Mouse (Mus musculus) liver, embryonic 11.5 days (tissue): ENCODE data around the gene Ndufb6. TPM values are rescaled to one million over a fixed set of nuclear protein-coding genes. Genes with fewer than 3 reads are reported as not detected.
A peak's percentile ranks its signal among the peaks of the same experiment; 100 is the strongest.

ENCODE experiments used
- ATAC-seq: fragments of 200-750 bp; cut with Nextera tagmentation; replicated peaks from 2 replicates; pipeline ENCODE4 v1.8.0; 2017; ENCODE audit warnings: moderate number of reproducible peaks, mild to moderate bottlenecking, moderate TSS enrichment, moderate library complexity; ENCODE audit not compliant: low FRiP score
- DNase-seq: peaks from one replicate; pipeline ENCODE4 v3.0.0-alpha.2; 2017; ENCODE audit warnings: low spot score
- H3K27ac ChIP-seq: fragments of 300-500 bp; sonication (generic); 2 replicates; pipeline ENCODE4 v1.5.1; 2014; ENCODE audit warnings: mild to moderate bottlenecking, low read depth, low read length, control low read depth
- H3K27me3 ChIP-seq: fragments of 300-500 bp; sonication (generic); replicated peaks from 2 replicates; pipeline ENCODE4 v1.6.1; 2014; ENCODE audit warnings: low read length, mixed read lengths; ENCODE audit not compliant: control insufficient read depth, insufficient read depth
- H3K36me3 ChIP-seq: fragments of 300-500 bp; sonication (generic); 2 replicates; pipeline ENCODE4 v1.6.1; 2014; ENCODE audit warnings: mild to moderate bottlenecking, low read length, moderate library complexity, mixed read lengths; ENCODE audit not compliant: control insufficient read depth, insufficient read depth
- H3K4me1 ChIP-seq: fragments of 300-500 bp; sonication (generic); replicated peaks from 2 replicates; pipeline ENCODE4 v1.6.1; 2014; ENCODE audit warnings: low read length, mixed read lengths; ENCODE audit not compliant: control insufficient read depth, insufficient read depth
- H3K4me2 ChIP-seq: fragments of 300-500 bp; sonication (generic); 2 replicates; pipeline ENCODE4 v1.6.1; 2014; ENCODE audit warnings: mild to moderate bottlenecking, control low read depth, moderate library complexity
- H3K4me3 ChIP-seq: fragments of 300-500 bp; sonication (generic); 2 replicates; pipeline ENCODE4 v1.5.1; 2014; ENCODE audit warnings: low read depth, low read length, control low read depth
- H3K9ac ChIP-seq: fragments of 300-500 bp; sonication (generic); 2 replicates; pipeline ENCODE4 v1.6.1; 2014; ENCODE audit warnings: low read depth, low read length, control low read depth
- H3K9me3 ChIP-seq: fragments of 300-500 bp; sonication (generic); 2 replicates; pipeline ENCODE4 v1.6.1; 2016; ENCODE audit warnings: low read length, inconsistent platforms, mixed read lengths; ENCODE audit not compliant: control insufficient read depth
- WGBS: fragments of 180-500 bp; shearing (Covaris S2); extraction: QIAGEN DNeasy Blood & Tissue Kit; methylation state at CpG from one replicate; pipeline ENCODE4 v1.1.7; 2014; 5-methylcytosine and 5-hydroxymethylcytosine counted together
- polyA plus RNA-seq: library from polyadenylated mRNA; unstranded; fragments of >200 nt; fragmentation: Nextera tagmentation; extraction: Ambion mirVana; gene quantifications from 2 replicates; pipeline ENCODE4 v1.2.1, GENCODE M21; 2014

The Ndufb6 gene
- polyA plus RNA-seq, 1 experiment from 2014 or later, result 305 TPM

DNA sequence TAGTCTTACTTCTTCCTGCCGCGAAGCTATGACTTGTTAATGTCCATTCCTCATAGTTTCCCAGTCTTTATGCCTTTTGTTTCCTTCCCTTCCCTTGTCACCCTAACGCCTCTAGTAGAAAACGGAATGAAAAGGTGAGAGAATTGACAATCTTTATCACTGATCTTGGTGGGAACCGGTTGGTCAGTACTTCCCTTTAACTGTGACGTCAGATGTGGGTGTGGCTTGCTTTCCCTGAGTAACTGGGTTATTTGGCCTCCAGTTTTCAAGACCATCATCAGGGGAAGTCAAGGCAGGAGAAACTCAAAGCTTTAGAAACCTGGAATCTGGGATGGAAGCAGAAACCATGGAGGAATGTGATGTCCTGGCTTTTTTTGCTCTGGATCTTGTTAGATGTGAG is 37.3 kb downstream of the Ndufb6 start:
- H3K27me3 ChIP-seq, result no peaks in the 10 kb centered on the region
- no peak for ATAC-seq
- no peaks in the 10 kb centered on the region for H3K36me3 ChIP-seq
- no peak for DNase-seq
- no peak overlapping the region for H3K4me2 ChIP-seq
- H3K9ac ChIP-seq, result no peak overlapping the region
- no peak overlapping the region for H3K27ac ChIP-seq
- H3K4me1 ChIP-seq, result peaks cover 7% of the 10 kb centered on the region
- 42% methylated on average over 6 of the region's 6 CpGs for WGBS
- no peak overlapping the region for H3K4me3 ChIP-seq
- no peaks in the 10 kb centered on the region for H3K9me3 ChIP-seq

- Histone ChIP-seq H3K4me2 (peak overlapping the region; percentile 93), H3K4me1 (peaks cover 7% of the 10 kb centered on the region), H3K27ac (no peak overlapping the region), H3K9me3 (no peaks in the 10 kb centered on the region), H3K36me3 (no peaks in the 10 kb centered on the region), H3K27me3 (no peaks in the 10 kb centered on the region), H3K4me3 (peak overlapping the region; percentile 63), H3K9ac (peak overlapping the region; percentile 46; the same call in 1 of the 2 replicates)
- DNase-seq (no peak), ATAC-seq (0 out of 2 replicates have a peak, but pooled peaks have one; percentile 45)
- 46% methylated on average over 5 of the region's 5 CpGs for WGBS
Measured at GRCm38 (mm10) chr4:40240272-40240744, 38.9 kb downstream of the Ndufb6 start.

GRCm38 (mm10) chr4:40239409-40240271 is 39.6 kb downstream of the Ndufb6 start, which contains the start of gene Ddx58:
TSS of gene Ddx58 (minus strand) at chr4:40239828.
- H3K27ac ChIP-seq, result no peak within 1 kb of the TSS
- H3K4me2 ChIP-seq, result peak within 1 kb of the TSS; percentile 93
- no peaks in the 10 kb centered on the region for H3K9me3 ChIP-seq
- H3K4me3 ChIP-seq, result peak within 1 kb of the TSS; percentile 63
- peaks cover 7% of the 10 kb centered on the region for H3K4me1 ChIP-seq
- DNase-seq (peak; percentile 50), ATAC-seq (0 out of 2 replicates have a peak, but pooled peaks have one; percentile 23)
- peak within 1 kb of the TSS; percentile 46 for H3K9ac ChIP-seq
- no peaks in the 10 kb centered on the region for H3K27me3 ChIP-seq
- WGBS, result 3% methylated on average over 35 of the region's 35 CpGs
- no peaks in the 10 kb centered on the region for H3K36me3 ChIP-seq

DNA sequence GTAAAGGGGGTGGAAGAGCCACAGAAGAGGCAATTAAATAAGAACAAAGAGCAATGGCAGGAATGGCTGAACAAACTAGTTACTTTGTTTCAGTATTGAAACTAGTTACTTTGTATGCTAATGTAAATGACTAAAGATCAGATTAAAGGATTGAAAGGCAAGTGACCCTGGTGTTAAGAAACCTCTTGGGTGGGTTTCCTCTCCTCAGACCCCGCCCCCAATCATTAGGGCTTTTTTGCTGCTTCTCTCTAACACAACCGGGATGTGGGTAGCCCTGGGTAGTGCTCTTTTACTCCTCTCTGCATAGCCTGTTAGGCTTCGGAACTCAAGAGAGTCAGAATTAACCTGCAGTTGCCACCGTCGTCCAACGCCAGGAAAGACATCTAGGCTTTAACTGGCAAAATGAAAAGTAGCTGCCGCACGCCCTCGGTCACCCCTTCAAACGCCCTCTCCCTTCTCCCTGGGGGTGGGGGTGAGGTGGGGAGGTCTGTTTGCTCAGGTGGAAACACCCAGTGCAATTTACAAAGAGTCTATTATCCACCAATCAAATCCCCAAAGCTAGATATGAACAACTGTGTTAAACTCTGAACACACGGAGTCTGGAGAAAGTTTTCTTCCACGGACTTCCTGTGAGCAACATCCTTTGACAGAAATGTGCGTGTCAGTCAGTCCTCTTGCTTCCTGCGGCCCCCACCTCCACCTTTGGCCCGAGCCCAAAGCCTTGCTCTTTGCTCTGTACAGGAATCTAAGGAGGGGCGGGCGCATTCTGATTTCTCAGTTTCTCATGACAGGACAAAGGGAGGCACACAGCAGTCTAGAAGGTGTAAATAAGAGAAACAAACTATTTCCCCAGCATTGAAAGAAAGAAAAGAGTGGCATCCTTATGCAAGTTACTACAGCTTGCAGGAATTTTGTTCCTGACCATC is 40.5 kb downstream of the Ndufb6 start:
- DNase-seq (peak; percentile 38), ATAC-seq (0 out of 2 replicates have a peak, but pooled peaks have one; percentile 34)
- peak overlapping the region; percentile 93 for H3K4me2 ChIP-seq
- peak overlapping the region; percentile 46; the same call in 1 of the 2 replicates for H3K9ac ChIP-seq
- 4% methylated on average over 17 of the region's 17 CpGs for WGBS
- H3K9me3 ChIP-seq, result no peaks in the 10 kb centered on the region
- H3K36me3 ChIP-seq, result no peaks in the 10 kb centered on the region
- H3K4me1 ChIP-seq, result peaks cover 7% of the 10 kb centered on the region
- no peaks in the 10 kb centered on the region for H3K27me3 ChIP-seq
- no peak overlapping the region for H3K27ac ChIP-seq
- peak overlapping the region; percentile 63 for H3K4me3 ChIP-seq

GRCm38 (mm10) chr4:40236829-40237228 is 42.4 kb downstream of the Ndufb6 start:
- no peak overlapping the region for H3K4me2 ChIP-seq

DNA sequence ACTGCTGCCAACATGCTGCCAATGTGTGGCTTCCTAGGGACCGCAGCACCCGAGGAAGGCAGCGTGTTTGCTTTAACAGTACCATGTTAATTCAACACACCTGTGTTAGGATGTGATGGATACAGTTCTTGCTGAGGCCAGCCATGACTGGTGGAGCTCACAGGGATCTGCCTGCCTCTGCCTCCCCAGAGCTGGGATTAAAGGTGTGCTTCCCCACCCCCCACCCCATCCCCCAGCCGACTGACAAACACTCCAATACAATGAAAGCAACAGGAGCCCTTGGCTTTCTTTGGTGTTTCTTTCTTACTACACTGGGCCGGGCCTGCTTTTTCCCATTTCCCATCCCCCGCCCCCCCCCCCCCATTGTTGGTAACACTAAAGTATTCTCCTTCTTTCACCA is 45.0 kb downstream of the Ndufb6 start:
- DNase-seq (no peak), ATAC-seq (no peak)
- H3K9ac ChIP-seq, result no peak overlapping the region
- no peaks in the 10 kb centered on the region for H3K27me3 ChIP-seq
- no peak overlapping the region for H3K27ac ChIP-seq
- no peaks in the 10 kb centered on the region for H3K9me3 ChIP-seq
- 84% methylated on average over 6 of the region's 6 CpGs for WGBS
- H3K4me1 ChIP-seq, result peaks cover 4% of the 10 kb centered on the region
- H3K4me2 ChIP-seq, result no peak overlapping the region
- H3K36me3 ChIP-seq, result no peaks in the 10 kb centered on the region
- no peak overlapping the region for H3K4me3 ChIP-seq

More at GRCm38 (mm10) chr4:40236829-40237228, 42.4 kb downstream of the Ndufb6 start:
- Histone ChIP-seq H3K4me1 (peaks cover 7% of the 10 kb centered on the region), H3K9me3 (no peaks in the 10 kb centered on the region), H3K27ac (no peak overlapping the region), H3K27me3 (no peaks in the 10 kb centered on the region), H3K4me3 (no peak overlapping the region), H3K36me3 (no peaks in the 10 kb centered on the region), H3K9ac (no peak overlapping the region)
- WGBS, result 80% methylated on average over 4 of the region's 4 CpGs
- ATAC-seq, result no peak
- no peak for DNase-seq

GRCm38 (mm10) chr4:40233062-40233664 is 46.1 kb downstream of the Ndufb6 start:
- H3K27ac ChIP-seq, result no peak overlapping the region
- no peaks in the 10 kb centered on the region for H3K9me3 ChIP-seq
- no peak overlapping the region for H3K4me2 ChIP-seq
- no peaks in the 10 kb centered on the region for H3K27me3 ChIP-seq
- WGBS, result 76% methylated on average over 7 of the region's 7 CpGs
- no peaks in the 10 kb centered on the region for H3K36me3 ChIP-seq
- ATAC-seq (no peak), DNase-seq (no peak)
- H3K4me3 ChIP-seq, result no peak overlapping the region
- H3K4me1 ChIP-seq, result no peaks in the 10 kb centered on the region
- H3K9ac ChIP-seq, result no peak overlapping the region

DNA sequence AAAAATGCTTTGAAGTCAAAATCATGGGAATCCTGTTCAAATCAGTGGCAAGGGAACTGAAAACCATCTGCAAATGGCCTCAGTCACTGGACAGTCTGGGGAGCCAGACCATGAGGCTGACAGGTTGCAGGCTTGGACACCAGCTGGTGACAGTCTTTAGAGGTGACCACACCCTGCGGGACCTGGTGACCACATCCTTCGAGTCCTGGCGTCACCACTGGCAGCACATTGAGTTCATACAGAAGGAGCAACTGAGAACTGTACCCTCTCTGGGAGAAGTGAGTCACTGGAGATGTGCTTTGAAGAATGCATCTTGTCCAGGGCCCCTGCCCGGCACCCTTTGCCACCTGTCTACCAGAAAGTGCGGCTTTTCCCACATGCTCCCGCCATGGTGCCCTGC is 49.5 kb downstream of the Ndufb6 start:
- Histone ChIP-seq H3K27me3 (no peaks in the 10 kb centered on the region), H3K4me1 (no peaks in the 10 kb centered on the region), H3K9me3 (no peaks in the 10 kb centered on the region), H3K36me3 (no peaks in the 10 kb centered on the region), H3K4me2 (no peak overlapping the region), H3K27ac (no peak overlapping the region), H3K9ac (no peak overlapping the region), H3K4me3 (no peak overlapping the region)
- 97% methylated on average over 6 of the region's 6 CpGs for WGBS
- DNase-seq (no peak), ATAC-seq (no peak)
